Mouse (Mus musculus): ENCODE measurements around the gene Ccnb2. TPM values are rescaled to one million over a fixed set of nuclear protein-coding genes. Genes with fewer than 3 reads are reported as not detected.
A peak's percentile ranks its signal among the peaks of the same experiment; 100 is the strongest.
"Not testable (repeated sequence)": the region's sequence is repeated elsewhere in the genome, so short reads cannot be mapped to it uniquely, and the experiment has no call there.

The Ccnb2 gene
- polyA plus RNA-seq (2011; ENCODE audit: insufficient read depth, insufficient read length, low read depth, missing spikeins): 259 and 260 TPM in 2 replicates

GRCm38 (mm10) chr9:70421257-70422056 is at the start of gene Ccnb2:
Ccnb2 (minus strand) TSS chr9:70421547.
- peak within 1 kb of the TSS; percentile 29; the same call in 1 of the 2 replicates for H3K27ac ChIP-seq (ENCODE audit: insufficient read depth, low read length)
- peak within 1 kb of the TSS; percentile 69 for H3K4me3 ChIP-seq (ENCODE audit: low read depth, low read length)
- no peaks in the 10 kb centered on the region for H3K27me3 ChIP-seq (ENCODE audit: control insufficient read depth, insufficient read depth, low read length, poor library complexity, severe bottlenecking)
- peak within 1 kb of the TSS; percentile 88 for H3K9ac ChIP-seq (ENCODE audit: low read depth, poor library complexity, severe bottlenecking)
- H3K36me3 ChIP-seq (ENCODE audit: control insufficient read depth, insufficient read depth, low read length, poor library complexity, severe bottlenecking): peaks cover 29% of the 10 kb centered on the region
- peaks cover 2% of the 10 kb centered on the region for H3K4me1 ChIP-seq (ENCODE audit: control insufficient read depth, insufficient read depth, low read length)
- no peaks in the 10 kb centered on the region for H3K9me3 ChIP-seq (replicated peaks; ENCODE audit: control insufficient read depth, insufficient read depth, low read length, poor library complexity, severe bottlenecking)
- TF ChIP-seq POLR2A (IDR thresholded peaks at IDR 0.05; ENCODE audit: insufficient read depth, low read length) (peak; percentile 72), EP300 (IDR thresholded peaks at IDR 0.05; ENCODE audit: insufficient read depth, low read depth, low read length) (no peak), CTCF (IDR thresholded peaks at IDR 0.05; ENCODE audit: low read depth, low read length) (no peak)

- H3K27me3 ChIP-seq (ENCODE audit: control insufficient read depth, insufficient read depth, low read length, poor library complexity, severe bottlenecking); H3K27ac ChIP-seq (ENCODE audit: insufficient read depth, low read length); H3K9me3 ChIP-seq (replicated peaks; ENCODE audit: control insufficient read depth, insufficient read depth, low read length, poor library complexity, severe bottlenecking); H3K4me3 ChIP-seq (ENCODE audit: low read depth, low read length); H3K4me1 ChIP-seq (ENCODE audit: control insufficient read depth, insufficient read depth, low read length); H3K9ac ChIP-seq (ENCODE audit: low read depth, poor library complexity, severe bottlenecking): not testable (repeated sequence)
- peaks cover 18% of the 10 kb centered on the region for H3K36me3 ChIP-seq (ENCODE audit: control insufficient read depth, insufficient read depth, low read length, poor library complexity, severe bottlenecking)
Measured at GRCm38 (mm10) chr9:70463091-70463490, 41.7 kb upstream of the Ccnb2 start.

GRCm38 (mm10) chr9:70452371-70452770 is 31.0 kb upstream of the Ccnb2 start:
- Histone ChIP-seq H3K36me3 (ENCODE audit: control insufficient read depth, insufficient read depth, low read length, poor library complexity, severe bottlenecking) (peaks cover 36% of the 10 kb centered on the region), H3K9me3 (replicated peaks; ENCODE audit: control insufficient read depth, insufficient read depth, low read length, poor library complexity, severe bottlenecking) (no peaks in the 10 kb centered on the region), H3K27me3 (ENCODE audit: control insufficient read depth, insufficient read depth, low read length, poor library complexity, severe bottlenecking) (no peaks in the 10 kb centered on the region), H3K9ac (ENCODE audit: low read depth, poor library complexity, severe bottlenecking) (no peak overlapping the region), H3K27ac (ENCODE audit: insufficient read depth, low read length) (no peak overlapping the region), H3K4me3 (ENCODE audit: low read depth, low read length) (no peak overlapping the region), H3K4me1 (ENCODE audit: control insufficient read depth, insufficient read depth, low read length) (no peaks in the 10 kb centered on the region)
- TF ChIP-seq POLR2A (IDR thresholded peaks at IDR 0.05; ENCODE audit: insufficient read depth, low read length) (no peak), CTCF (IDR thresholded peaks at IDR 0.05; ENCODE audit: low read depth, low read length) (no peak), EP300 (IDR thresholded peaks at IDR 0.05; ENCODE audit: insufficient read depth, low read depth, low read length) (no peak)

- H3K9ac ChIP-seq (ENCODE audit: low read depth, poor library complexity, severe bottlenecking): no peak overlapping the region
- H3K36me3 ChIP-seq (ENCODE audit: control insufficient read depth, insufficient read depth, low read length, poor library complexity, severe bottlenecking): peaks cover 24% of the 10 kb centered on the region
- TF ChIP-seq EP300 (IDR thresholded peaks at IDR 0.05; ENCODE audit: insufficient read depth, low read depth, low read length) (no peak), POLR2A (IDR thresholded peaks at IDR 0.05; ENCODE audit: insufficient read depth, low read length) (no peak), CTCF (IDR thresholded peaks at IDR 0.05; ENCODE audit: low read depth, low read length) (no peak)
- H3K27me3 ChIP-seq (ENCODE audit: control insufficient read depth, insufficient read depth, low read length, poor library complexity, severe bottlenecking): no peaks in the 10 kb centered on the region
- no peaks in the 10 kb centered on the region for H3K4me1 ChIP-seq (ENCODE audit: control insufficient read depth, insufficient read depth, low read length)
- no peak overlapping the region for H3K4me3 ChIP-seq (ENCODE audit: low read depth, low read length)
- H3K9me3 ChIP-seq (replicated peaks; ENCODE audit: control insufficient read depth, insufficient read depth, low read length, poor library complexity, severe bottlenecking): no peaks in the 10 kb centered on the region
- H3K27ac ChIP-seq (ENCODE audit: insufficient read depth, low read length): no peak overlapping the region
Measured at GRCm38 (mm10) chr9:70449072-70449471, 27.7 kb upstream of the Ccnb2 start.

GRCm38 (mm10) chr9:70439959-70440358 is 18.6 kb upstream of the Ccnb2 start:
- Histone ChIP-seq H3K27ac (ENCODE audit: insufficient read depth, low read length) (no peak overlapping the region), H3K4me3 (ENCODE audit: low read depth, low read length) (no peak overlapping the region), H3K36me3 (ENCODE audit: control insufficient read depth, insufficient read depth, low read length, poor library complexity, severe bottlenecking) (peaks cover 30% of the 10 kb centered on the region), H3K4me1 (ENCODE audit: control insufficient read depth, insufficient read depth, low read length) (no peaks in the 10 kb centered on the region), H3K9me3 (replicated peaks; ENCODE audit: control insufficient read depth, insufficient read depth, low read length, poor library complexity, severe bottlenecking) (no peaks in the 10 kb centered on the region), H3K27me3 (ENCODE audit: control insufficient read depth, insufficient read depth, low read length, poor library complexity, severe bottlenecking) (no peaks in the 10 kb centered on the region), H3K9ac (ENCODE audit: low read depth, poor library complexity, severe bottlenecking) (no peak overlapping the region)
- TF ChIP-seq POLR2A (IDR thresholded peaks at IDR 0.05; ENCODE audit: insufficient read depth, low read length): no peak
- TF ChIP-seq CTCF (IDR thresholded peaks at IDR 0.05; ENCODE audit: low read depth, low read length): no peak
- no peak for TF ChIP-seq EP300 (IDR thresholded peaks at IDR 0.05; ENCODE audit: insufficient read depth, low read depth, low read length)

GRCm38 (mm10) chr9:70422661-70423060 is 1.3 kb upstream of the Ccnb2 start:
- H3K4me3 ChIP-seq (ENCODE audit: low read depth, low read length): no peak overlapping the region
- no peak for TF ChIP-seq CTCF (IDR thresholded peaks at IDR 0.05; ENCODE audit: low read depth, low read length)
- TF ChIP-seq POLR2A (IDR thresholded peaks at IDR 0.05; ENCODE audit: insufficient read depth, low read length): no peak
- peaks cover 26% of the 10 kb centered on the region for H3K36me3 ChIP-seq (ENCODE audit: control insufficient read depth, insufficient read depth, low read length, poor library complexity, severe bottlenecking)

More at GRCm38 (mm10) chr9:70422661-70423060, 1.3 kb upstream of the Ccnb2 start:
- H3K9ac ChIP-seq (ENCODE audit: low read depth, poor library complexity, severe bottlenecking): no peak overlapping the region
- H3K4me1 ChIP-seq (ENCODE audit: control insufficient read depth, insufficient read depth, low read length): peaks cover 2% of the 10 kb centered on the region
- H3K9me3 ChIP-seq (replicated peaks; ENCODE audit: control insufficient read depth, insufficient read depth, low read length, poor library complexity, severe bottlenecking): no peaks in the 10 kb centered on the region
- H3K27ac ChIP-seq (ENCODE audit: insufficient read depth, low read length): no peak overlapping the region
- no peaks in the 10 kb centered on the region for H3K27me3 ChIP-seq (ENCODE audit: control insufficient read depth, insufficient read depth, low read length, poor library complexity, severe bottlenecking)
